Comparison of ENCODE assay signal across 8 mouse cellular contexts in the genomic region with DNA sequence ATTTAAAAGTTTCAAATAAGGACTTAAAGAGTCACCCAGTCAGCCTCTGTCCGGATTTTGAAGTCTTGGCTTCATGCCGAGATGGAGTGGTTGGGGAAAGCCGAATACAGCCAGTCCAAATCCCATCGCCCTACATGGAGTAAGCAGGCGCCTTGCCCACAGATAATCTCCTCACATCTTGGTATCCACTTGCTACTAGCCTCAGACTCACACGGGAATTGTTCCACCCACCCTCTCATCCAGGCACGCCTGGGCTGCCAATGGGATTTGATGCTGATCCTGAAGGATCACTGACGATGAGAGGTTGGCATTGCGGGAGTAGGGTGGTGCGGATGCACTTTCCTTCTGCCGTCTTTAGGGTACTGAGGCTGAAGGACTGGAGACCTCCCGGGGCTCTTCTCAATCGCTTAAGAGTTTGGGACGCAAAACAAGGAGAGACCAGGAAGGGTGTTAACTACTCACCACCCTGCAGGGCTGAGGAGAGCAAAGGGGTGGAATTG. TPM values are rescaled to one million over a fixed set of nuclear protein-coding genes. Genes with fewer than 3 reads are reported as not detected.
DNase-seq lines count a peak whose midpoint lies in the region; ATAC-seq and TF ChIP-seq lines count a peak whose summit lies in the region.

A gene (plus strand): TSS at position 292 of the 500 bp plus-strand sequence.

- no peak for TF ChIP-seq EP300 in ES-Bruce4 (IDR thresholded peaks at IDR 0.05; ENCODE audit: insufficient read depth, low read depth, low read length)

- no peak for TF ChIP-seq POLR2A in ES-Bruce4 (IDR thresholded peaks at IDR 0.05; ENCODE audit: insufficient read depth, low read length)
- TF ChIP-seq POLR2A in liver, adult 2 months (IDR thresholded peaks at IDR 0.05; ENCODE audit: extremely low read depth, insufficient read depth, low read length) = no peak

- H3K27ac ChIP-seq in ES-Bruce4 (ENCODE audit: insufficient read depth, low read length) = peak within 1 kb of the TSS; percentile 40
- peak within 1 kb of the TSS; percentile 97 for H3K27ac ChIP-seq in forebrain, embryonic 12.5 days
- H3K27ac ChIP-seq in heart, embryonic 14.5 days (replicated peaks in 1 of 2; ENCODE audit: control insufficient read depth in 1 of 2, insufficient read depth in 1 of 2, low read depth in 2 of 2, low read length in 2 of 2) = peak within 1 kb of the TSS; percentile 94
- peak within 1 kb of the TSS; percentile 81 for H3K27ac ChIP-seq in liver, adult 2 months (replicated peaks; ENCODE audit: insufficient read depth, low read depth, low read length)
- H3K27ac ChIP-seq in midbrain, postnatal 0 days (ENCODE audit: low read depth, low read length) = peak within 1 kb of the TSS; percentile 96

- peak within 1 kb of the TSS; percentile 70 for H3K4me2 ChIP-seq in forebrain, embryonic 12.5 days
- H3K4me2 ChIP-seq in heart, embryonic 14.5 days (ENCODE audit: low read length) = peak within 1 kb of the TSS; percentile 92
- peak within 1 kb of the TSS; percentile 77 for H3K4me2 ChIP-seq in midbrain, postnatal 0 days (ENCODE audit: low read depth, low read length, poor library complexity, severe bottlenecking)

- H3K27me3 ChIP-seq in ES-Bruce4 (ENCODE audit: control insufficient read depth, insufficient read depth, low read length, poor library complexity, severe bottlenecking) = no peaks in the 10 kb centered on the region
- H3K27me3 ChIP-seq in forebrain, embryonic 12.5 days = no peaks in the 10 kb centered on the region
- no peaks in the 10 kb centered on the region for H3K27me3 ChIP-seq in heart, embryonic 14.5 days (ENCODE audit: control insufficient read depth, insufficient read depth, low read length)
- no peaks in the 10 kb centered on the region for H3K27me3 ChIP-seq in liver, adult 2 months (ENCODE audit: control insufficient read depth, insufficient read depth, low read length)
- H3K27me3 ChIP-seq in midbrain, postnatal 0 days (ENCODE audit: insufficient read depth, low read length) = no peaks in the 10 kb centered on the region

- no peaks in the 10 kb centered on the region for H3K9me3 ChIP-seq in ES-Bruce4 (replicated peaks; ENCODE audit: control insufficient read depth, insufficient read depth, low read length, poor library complexity, severe bottlenecking)
- no peaks in the 10 kb centered on the region for H3K9me3 ChIP-seq in forebrain, embryonic 12.5 days
- H3K9me3 ChIP-seq in heart, embryonic 14.5 days (ENCODE audit: control insufficient read depth, low read length) = no peaks in the 10 kb centered on the region
- no peaks in the 10 kb centered on the region for H3K9me3 ChIP-seq in midbrain, postnatal 0 days (ENCODE audit: low read length)

- TF ChIP-seq CTCF in ES-Bruce4 (IDR thresholded peaks at IDR 0.05; ENCODE audit: low read depth, low read length) = no peak
- no peak for TF ChIP-seq CTCF in liver, adult 2 months (IDR thresholded peaks at IDR 0.05; ENCODE audit: low read depth, low read length)
- no peak for TF ChIP-seq CTCF in midbrain, postnatal 0 days (IDR thresholded peaks at IDR 0.05)

- WGBS in forebrain, embryonic 12.5 days = under 1% methylated on average over 14 of the region's 14 CpGs
- WGBS in heart, embryonic 14.5 days = under 1% methylated on average over 14 of the region's 14 CpGs
- 13% methylated on average over 14 of the region's 14 CpGs for WGBS in liver, adult 2 months
- WGBS in midbrain, postnatal 0 days = under 1% methylated on average over 14 of the region's 14 CpGs

- peak; percentile 37 for ATAC-seq in forebrain, embryonic 12.5 days (ENCODE audit: low FRiP score)
- peak; percentile 23; the same call in 1 of the 2 replicates for ATAC-seq in heart, embryonic 14.5 days (ENCODE audit: insufficient number of reproducible peaks, insufficient read depth, low FRiP score, low read depth)
- peak; percentile 3; the same call in 1 of the 2 replicates for ATAC-seq in midbrain, postnatal 0 days (ENCODE audit: low FRiP score)

- peaks cover 14% of the 10 kb centered on the region; the same call in 1 of the 2 replicates for H3K79me2 ChIP-seq in liver, adult 2 months (ENCODE audit: control insufficient read depth, insufficient read depth, low read length)

- H3K36me3 ChIP-seq in ES-Bruce4 (ENCODE audit: control insufficient read depth, insufficient read depth, low read length, poor library complexity, severe bottlenecking) = no peaks in the 10 kb centered on the region
- H3K36me3 ChIP-seq in forebrain, embryonic 12.5 days (replicated peaks) = peaks cover 46% of the 10 kb centered on the region
- peaks cover 46% of the 10 kb centered on the region for H3K36me3 ChIP-seq in heart, embryonic 14.5 days (ENCODE audit: control insufficient read depth, insufficient read depth, low read length)
- H3K36me3 ChIP-seq in liver, adult 2 months (ENCODE audit: control insufficient read depth, insufficient read depth, low read length) = peaks cover 8% of the 10 kb centered on the region; the same call in 1 of the 2 replicates
- peaks cover 14% of the 10 kb centered on the region; the same call in 1 of the 2 replicates for H3K36me3 ChIP-seq in midbrain, postnatal 0 days (ENCODE audit: insufficient read depth, low read length)

- peak within 1 kb of the TSS; percentile 83 for H3K4me3 ChIP-seq in ES-Bruce4 (ENCODE audit: low read depth, low read length)
- H3K4me3 ChIP-seq in forebrain, embryonic 12.5 days (replicated peaks) = peak within 1 kb of the TSS; percentile 69
- H3K4me3 ChIP-seq in heart, embryonic 14.5 days (ENCODE audit: control insufficient read depth in 1 of 2, insufficient read depth in 1 of 2, low read depth in 1 of 2, low read length in 2 of 2) = peak within 1 kb of the TSS; percentile 64 to 68
- H3K4me3 ChIP-seq in liver, adult 2 months (ENCODE audit: insufficient read depth, low read depth, low read length) = peak within 1 kb of the TSS; percentile 83
- H3K4me3 ChIP-seq in midbrain, postnatal 0 days (ENCODE audit: low read depth, low read length) = peak within 1 kb of the TSS; percentile 85

- H3K4me1 ChIP-seq in ES-Bruce4 (ENCODE audit: control insufficient read depth, insufficient read depth, low read length) = no peaks in the 10 kb centered on the region
- peaks cover 46% of the 10 kb centered on the region for H3K4me1 ChIP-seq in forebrain, embryonic 12.5 days
- H3K4me1 ChIP-seq in heart, embryonic 14.5 days (ENCODE audit: control insufficient read depth in 2 of 2, insufficient read depth in 2 of 2, low read length in 2 of 2) = peaks cover 19 to 36% of the 10 kb centered on the region in 2 experiments
- H3K4me1 ChIP-seq in liver, adult 2 months (ENCODE audit: control insufficient read depth, insufficient read depth, low read length) = peaks cover 19% of the 10 kb centered on the region
- H3K4me1 ChIP-seq in midbrain, postnatal 0 days (ENCODE audit: insufficient read depth, low read length) = peaks cover 23% of the 10 kb centered on the region

- peak; percentile 87 for DNase-seq in brain, adult 2 months (ENCODE audit: low read depth, low spot score)
- peak; percentile 77 for DNase-seq in kidney, postnatal 10 days
- no peak for DNase-seq in liver, adult 2 months (ENCODE audit: extremely low read depth, low read depth, low spot score)
- peak; percentile 70 for DNase-seq in midbrain, postnatal 0 days (ENCODE audit: low spot score)
- peak; percentile 50 for DNase-seq in testis, postnatal 14 days (ENCODE audit: low spot score)

- H3K9ac ChIP-seq in ES-Bruce4 (ENCODE audit: low read depth, poor library complexity, severe bottlenecking) = peak within 1 kb of the TSS; percentile 80
- peak within 1 kb of the TSS; percentile 74 for H3K9ac ChIP-seq in forebrain, embryonic 12.5 days
- H3K9ac ChIP-seq in heart, embryonic 14.5 days (ENCODE audit: low read length) = peak within 1 kb of the TSS; percentile 86
- peak within 1 kb of the TSS; percentile 83 for H3K9ac ChIP-seq in liver, adult 2 months (ENCODE audit: low read depth, low read length)
- H3K9ac ChIP-seq in midbrain, postnatal 0 days (replicated peaks; ENCODE audit: low read length, poor library complexity, severe bottlenecking) = peak within 1 kb of the TSS; percentile 87

RNA-seq across cellular contexts. Expression of the gene that starts here (rescaled TPM):
- polyA plus RNA-seq in ES-Bruce4 (2011; ENCODE audit: insufficient read depth, insufficient read length, low read depth, missing spikeins) = 41.3 and 45.5 TPM in 2 replicates
- polyA plus RNA-seq in forebrain, embryonic 12.5 days (2016; fragmentation: Nextera tagmentation; extraction: Ambion mirVana) = 55.0 and 58.9 TPM in 2 replicates
- polyA plus RNA-seq in heart, embryonic 14.5 days (2014; fragmentation: Nextera tagmentation; extraction: Ambion mirVana) = 28.2 and 31.0 TPM in 2 replicates
- 23.5 and 25.3 TPM in 2 replicates for total RNA-seq in liver, adult 2 months (2014; rRNA removed)
- 9.2 and 9.7 TPM in 2 replicates for polyA plus RNA-seq in liver, adult 2 months (2012; rRNA removed)
- 31.4 and 39.4 TPM in 2 replicates for total RNA-seq in midbrain, postnatal 0 days (2014; rRNA removed)
- polyA plus RNA-seq in midbrain, postnatal 0 days (2015; fragmentation: Nextera tagmentation; extraction: Ambion mirVana) = 34.6 and 37.7 TPM in 2 replicates

Comparison
In these comparisons a context has a peak if more than half of its experiments do, and no peak if none do; other contexts are left out.
1. H3K27ac ChIP-seq: peak in every context shown above with its lines; median percentile 97 in forebrain, embryonic 12.5 days; 96 in midbrain, postnatal 0 days; 94 in heart, embryonic 14.5 days; 81 in liver, adult 2 months; 40 in ES-Bruce4.